Mouse (Mus musculus) thymus, adult 2 months (tissue): ENCODE measurements at regions not wholly inside any gene's neighbourhood (a gene's known extent, or its start where the extent isn't known, plus 50 kb on each side); places are given as distances from the start of the nearest gene placed in this dataset.

ENCODE experiments used
- CTCF ChIP-seq: fragments of 200-500 bp; IDR thresholded peaks from 2 replicates; pipeline ENCODE4 v1.5.1; 2012; ENCODE audit warnings: mild to moderate bottlenecking, control low read depth, low read length, moderate library complexity, borderline replicate concordance; ENCODE audit not compliant: control insufficient read depth, poor library complexity, insufficient read depth; ENCODE audit errors: extremely low read depth
- POLR2A ChIP-seq: fragments of 200-500 bp; IDR thresholded peaks from 2 replicates; pipeline ENCODE4 v1.6.1; 2012; ENCODE audit warnings: mild to moderate bottlenecking, low read length, control low read depth, moderate library complexity; ENCODE audit not compliant: control insufficient read depth, poor library complexity, insufficient read depth; ENCODE audit errors: extremely low read depth

DNA sequence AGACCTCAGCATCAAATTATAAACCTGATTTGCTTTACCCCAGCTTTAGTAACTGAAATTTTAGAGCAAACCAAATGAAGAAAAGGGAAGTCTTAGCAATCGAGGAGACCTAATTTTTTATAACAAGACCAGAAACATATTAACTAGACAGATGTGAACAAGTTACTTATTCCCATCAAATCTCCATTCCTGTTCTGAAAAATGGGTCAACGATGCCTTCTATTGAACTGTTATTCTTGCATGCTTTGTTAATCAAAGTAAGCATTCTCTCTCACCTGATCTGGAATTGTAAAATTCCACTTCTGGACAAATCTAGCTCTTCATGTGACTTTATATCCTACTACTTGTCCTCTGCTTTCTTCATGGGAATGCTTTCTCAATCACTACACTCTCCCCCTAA lies 137.6 kb downstream of the Arrdc3 start:
- no peak for TF ChIP-seq CTCF
- no peak for TF ChIP-seq POLR2A
